Mouse (Mus musculus) limb, embryonic 15.5 days (tissue): ENCODE results near the gene Zc3h12c. TPM values are rescaled to one million over a fixed set of nuclear protein-coding genes. Genes with fewer than 3 reads are reported as not detected.

ENCODE experiments used
- ATAC-seq: fragments of 200-750 bp; cut with Nextera tagmentation; 2 replicates; pipeline ENCODE4 v1.8.0; 2017; ENCODE audit warnings: low read depth, moderate TSS enrichment; ENCODE audit not compliant: insufficient number of reproducible peaks, low FRiP score, low TSS enrichment
- H3K27ac ChIP-seq: fragments of 300-500 bp; sonication (generic); 2 replicates; pipeline ENCODE4 v1.5.1; 2015; ENCODE audit warnings: moderate library complexity, mild to moderate bottlenecking, inconsistent platforms
- H3K27me3 ChIP-seq: fragments of 300-500 bp; sonication (generic); 2 replicates; pipeline ENCODE4 v1.6.1; 2015; ENCODE audit warnings: inconsistent platforms
- H3K36me3 ChIP-seq: fragments of 300-500 bp; sonication (generic); 2 replicates; pipeline ENCODE4 v1.6.1; 2015; ENCODE audit warnings: inconsistent platforms
- H3K4me1 ChIP-seq: fragments of 300-500 bp; sonication (generic); 2 replicates; pipeline ENCODE4 v1.6.1; 2015; ENCODE audit warnings: inconsistent platforms
- H3K4me2 ChIP-seq: fragments of 300-500 bp; sonication (generic); 2 replicates; pipeline ENCODE4 v1.6.1; 2015; ENCODE audit warnings: mild to moderate bottlenecking, inconsistent platforms
- H3K4me3 ChIP-seq: fragments of 300-500 bp; sonication (generic); 2 replicates; pipeline ENCODE4 v1.5.1; 2015; ENCODE audit warnings: mild to moderate bottlenecking, inconsistent platforms
- H3K9ac ChIP-seq: fragments of 300-500 bp; sonication (generic); 2 replicates; pipeline ENCODE4 v1.6.1; 2015; ENCODE audit warnings: inconsistent platforms
- H3K9me3 ChIP-seq: fragments of 300-500 bp; sonication (generic); 2 replicates; pipeline ENCODE4 v1.6.1; 2016; ENCODE audit warnings: inconsistent platforms
- WGBS: fragments of 180-500 bp; shearing (Covaris S2); methylation state at CpG from one replicate; pipeline ENCODE4 v1.1.7; 2015; 5-methylcytosine and 5-hydroxymethylcytosine counted together
- polyA plus RNA-seq: library from polyadenylated mRNA; unstranded; fragments of >200 nt; fragmentation: Nextera tagmentation; extraction: Ambion mirVana; gene quantifications from 2 replicates; pipeline ENCODE4 v1.2.1, GENCODE M21; 2015

The Zc3h12c gene
- 2.8 and 2.9 TPM in 2 replicates for polyA plus RNA-seq

GRCm38 (mm10) chr9:52167863-52168685, at the start of gene Zc3h12c:
Gene Zc3h12c, minus strand, starts transcription at chr9:52168572.
- peak within 1 kb of the TSS; percentile 66 for H3K4me2 ChIP-seq
- peak within 1 kb of the TSS; percentile 93 for H3K27ac ChIP-seq
- under 1% methylated on average over 84 of the region's 100 CpGs for WGBS
- peak within 1 kb of the TSS; percentile 87 for H3K9ac ChIP-seq
- no peaks in the 10 kb centered on the region for H3K9me3 ChIP-seq
- no peaks in the 10 kb centered on the region for H3K36me3 ChIP-seq
- no peaks in the 10 kb centered on the region for H3K27me3 ChIP-seq
- peak within 1 kb of the TSS; percentile 88 for H3K4me3 ChIP-seq
- ATAC-seq = peak; percentile 69
- H3K4me1 ChIP-seq = peaks cover 15% of the 10 kb centered on the region

DNA sequence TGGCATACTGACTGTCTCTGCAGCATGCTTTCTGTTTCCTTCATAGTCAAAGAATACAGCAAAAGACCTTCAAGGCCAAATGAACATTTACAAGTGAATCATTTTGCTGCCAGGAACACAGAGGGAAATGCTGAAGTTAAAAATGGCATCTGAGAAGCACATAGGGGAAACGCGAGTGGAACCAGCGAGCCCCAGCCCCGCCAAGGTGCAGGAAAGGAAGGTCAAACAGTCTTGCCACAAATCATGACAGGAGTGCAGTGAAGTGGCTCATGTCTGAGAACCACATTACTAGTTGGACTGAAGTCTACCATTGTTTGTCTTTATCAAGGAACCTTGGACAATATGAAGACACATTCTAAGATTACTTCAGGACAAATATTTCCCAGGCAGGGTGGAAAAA, 49.3 kb upstream of the Zc3h12c start:
- no peaks in the 10 kb centered on the region for H3K4me1 ChIP-seq
- H3K27ac ChIP-seq = no peak overlapping the region
- no peak for ATAC-seq
- 52% methylated on average over 4 of the region's 4 CpGs for WGBS
- no peaks in the 10 kb centered on the region for H3K36me3 ChIP-seq
- H3K4me3 ChIP-seq = no peak overlapping the region
- no peak overlapping the region for H3K4me2 ChIP-seq
- H3K9ac ChIP-seq = no peak overlapping the region
- H3K27me3 ChIP-seq = no peaks in the 10 kb centered on the region
- H3K9me3 ChIP-seq = no peaks in the 10 kb centered on the region

GRCm38 (mm10) chr9:52215291-52215690, 46.9 kb upstream of the Zc3h12c start:
- Histone ChIP-seq H3K27me3 (no peaks in the 10 kb centered on the region), H3K4me1 (no peaks in the 10 kb centered on the region), H3K36me3 (no peaks in the 10 kb centered on the region), H3K4me3 (no peak overlapping the region), H3K27ac (no peak overlapping the region), H3K4me2 (no peak overlapping the region), H3K9me3 (no peaks in the 10 kb centered on the region), H3K9ac (no peak overlapping the region)
- ATAC-seq = no peak
- 79% methylated on average over 3 of the region's 3 CpGs for WGBS

DNA sequence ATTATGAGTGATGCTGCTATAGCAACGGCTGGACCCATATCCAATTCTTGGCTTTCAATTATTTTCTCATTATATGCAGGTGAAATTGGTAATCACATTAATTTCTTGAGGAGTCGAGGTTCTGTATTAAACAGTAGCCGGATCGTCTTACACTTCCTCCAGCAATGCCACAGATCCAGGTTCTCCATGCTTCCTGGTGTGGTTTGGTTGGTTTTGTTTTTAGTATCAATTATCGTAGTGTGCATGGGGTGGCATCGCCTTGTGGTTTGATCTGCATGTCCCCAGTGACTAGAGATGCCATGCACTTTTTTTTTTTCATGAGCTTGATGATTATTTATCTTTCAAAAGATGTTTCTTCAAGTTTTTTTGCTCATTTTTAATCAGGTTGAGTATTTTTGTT, 44.0 kb upstream of the Zc3h12c start:
- H3K9ac ChIP-seq = no peak overlapping the region
- 83% methylated on average over 6 of the region's 6 CpGs for WGBS

GRCm38 (mm10) chr9:52208510-52209030, 40.2 kb upstream of the Zc3h12c start:
- no peaks in the 10 kb centered on the region for H3K4me1 ChIP-seq
- no peaks in the 10 kb centered on the region for H3K27me3 ChIP-seq
- no peaks in the 10 kb centered on the region for H3K36me3 ChIP-seq
- ATAC-seq = no peak
- WGBS = 67% methylated on average over 3 of the region's 3 CpGs
- no peak overlapping the region for H3K9ac ChIP-seq
- H3K4me2 ChIP-seq = no peak overlapping the region
- H3K9me3 ChIP-seq = no peaks in the 10 kb centered on the region
- H3K27ac ChIP-seq = no peak overlapping the region
- H3K4me3 ChIP-seq = no peak overlapping the region

More for the DNA sequence above, 44.0 kb upstream of the Zc3h12c start:
- H3K9me3 ChIP-seq = no peaks in the 10 kb centered on the region
- no peak overlapping the region for H3K27ac ChIP-seq
- ATAC-seq = no peak
- no peaks in the 10 kb centered on the region for H3K4me1 ChIP-seq
- H3K4me2 ChIP-seq = no peak overlapping the region
- no peak overlapping the region for H3K4me3 ChIP-seq
- no peaks in the 10 kb centered on the region for H3K36me3 ChIP-seq
- H3K27me3 ChIP-seq = no peaks in the 10 kb centered on the region

DNA sequence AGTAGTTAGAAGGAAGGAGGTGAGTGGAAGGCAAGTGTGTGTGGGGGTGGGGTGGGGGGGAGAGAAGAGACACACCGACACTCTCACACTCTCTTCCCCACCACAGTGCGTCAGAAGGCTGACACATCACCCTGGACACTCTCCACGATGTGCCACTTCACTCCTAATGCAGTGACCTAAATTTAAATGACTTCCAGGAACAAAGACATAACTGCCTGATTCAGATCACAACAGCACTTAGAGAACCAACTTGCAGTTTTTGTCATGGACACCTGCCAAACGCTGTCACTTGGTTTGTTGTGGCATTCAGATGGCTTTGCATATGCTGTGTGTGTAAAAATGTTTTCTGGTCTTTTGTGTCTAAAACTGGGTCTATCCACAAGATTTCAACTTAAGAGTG, 34.8 kb upstream of the Zc3h12c start:
- Histone ChIP-seq H3K9me3 (no peaks in the 10 kb centered on the region), H3K4me1 (no peaks in the 10 kb centered on the region), H3K27me3 (no peaks in the 10 kb centered on the region), H3K9ac (no peak overlapping the region), H3K36me3 (no peaks in the 10 kb centered on the region), H3K27ac (no peak overlapping the region), H3K4me2 (no peak overlapping the region), H3K4me3 (no peak overlapping the region)
- WGBS = 86% methylated on average over 4 of the region's 4 CpGs
- no peak for ATAC-seq

GRCm38 (mm10) chr9:52200271-52200670, 31.9 kb upstream of the Zc3h12c start:
- no peaks in the 10 kb centered on the region for H3K27me3 ChIP-seq

DNA sequence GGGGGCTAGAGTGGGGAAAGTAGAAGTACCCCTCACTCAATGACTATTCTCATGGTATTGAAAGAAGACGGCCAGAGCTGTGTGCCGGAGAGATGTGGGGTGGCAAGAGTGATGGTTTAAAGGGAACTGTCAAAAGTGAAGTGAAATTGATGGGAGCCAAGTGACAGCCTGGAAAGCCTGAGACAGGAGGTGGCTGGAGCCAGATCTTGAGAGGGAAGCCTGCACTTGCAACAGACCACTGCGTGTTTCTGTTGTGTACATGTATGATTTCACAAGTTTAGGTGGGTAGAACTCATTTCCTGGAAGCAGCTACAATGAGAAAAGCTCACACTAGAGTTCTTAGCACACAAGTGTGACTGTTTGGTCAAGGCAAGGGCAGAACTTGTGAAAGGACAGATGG, 27.5 kb upstream of the Zc3h12c start:
- H3K9ac ChIP-seq = no peak overlapping the region
- H3K4me1 ChIP-seq = no peaks in the 10 kb centered on the region
- no peaks in the 10 kb centered on the region for H3K36me3 ChIP-seq
- no peak overlapping the region for H3K27ac ChIP-seq
- no peak overlapping the region for H3K4me2 ChIP-seq
- no peak overlapping the region for H3K4me3 ChIP-seq
- H3K9me3 ChIP-seq = no peaks in the 10 kb centered on the region
- WGBS = 65% methylated on average over 3 of the region's 3 CpGs
- no peaks in the 10 kb centered on the region for H3K27me3 ChIP-seq
- no peak for ATAC-seq

More at GRCm38 (mm10) chr9:52200271-52200670, 31.9 kb upstream of the Zc3h12c start:
- Histone ChIP-seq H3K9ac (no peak overlapping the region), H3K4me3 (no peak overlapping the region), H3K36me3 (no peaks in the 10 kb centered on the region), H3K4me2 (no peak overlapping the region), H3K9me3 (no peaks in the 10 kb centered on the region), H3K27ac (no peak overlapping the region), H3K4me1 (no peaks in the 10 kb centered on the region)
- no peak for ATAC-seq
- 76% methylated on average over 4 of the region's 4 CpGs for WGBS

DNA sequence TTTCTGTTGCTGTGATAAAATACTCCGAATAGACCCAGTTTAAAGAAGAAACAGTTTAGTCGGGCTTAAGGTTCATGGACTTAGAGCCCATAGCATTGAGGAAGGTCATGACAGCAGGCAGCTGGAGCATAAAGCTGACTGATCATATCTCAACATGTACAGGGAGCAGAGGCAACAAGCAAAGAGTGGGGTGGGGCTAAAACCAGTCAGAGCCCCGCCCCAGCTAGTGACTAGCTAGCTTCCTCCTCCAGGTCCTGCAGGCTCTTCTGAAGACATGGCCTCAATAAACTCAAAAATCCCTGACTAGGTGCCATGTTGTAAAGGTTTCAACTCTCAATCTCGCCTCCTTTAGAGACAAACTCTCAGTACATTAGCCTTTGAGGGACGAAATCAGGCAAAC, 25.5 kb upstream of the Zc3h12c start:
- ATAC-seq = no peak
- Histone ChIP-seq H3K27me3 (no peaks in the 10 kb centered on the region), H3K9me3 (no peaks in the 10 kb centered on the region), H3K4me1 (no peaks in the 10 kb centered on the region), H3K27ac (no peak overlapping the region), H3K36me3 (no peaks in the 10 kb centered on the region), H3K4me3 (no peak overlapping the region), H3K9ac (no peak overlapping the region), H3K4me2 (no peak overlapping the region)
- WGBS = 79% methylated on average over 5 of the region's 5 CpGs

DNA sequence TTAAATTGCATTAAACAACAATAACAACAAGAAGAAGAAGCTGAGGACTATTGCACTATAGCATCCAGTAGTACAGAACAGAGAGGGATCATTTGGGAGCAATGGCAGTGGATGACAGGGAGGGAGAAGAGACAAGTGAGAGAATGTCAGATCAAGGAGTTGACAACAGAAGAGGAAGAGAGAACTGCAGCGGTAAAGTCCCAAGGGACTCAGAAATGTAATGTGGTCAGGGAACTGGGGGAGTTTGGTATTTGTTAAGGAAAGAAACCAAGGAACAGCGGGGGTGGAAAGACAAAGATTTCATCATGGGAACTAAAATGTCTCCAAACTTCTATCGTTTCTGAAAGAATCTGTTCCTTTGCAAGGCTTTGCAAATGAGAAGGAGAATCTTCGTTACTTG, 22.5 kb upstream of the Zc3h12c start:
- no peaks in the 10 kb centered on the region for H3K27me3 ChIP-seq
- ATAC-seq = no peak
- H3K4me3 ChIP-seq = no peak overlapping the region
- no peak overlapping the region for H3K4me2 ChIP-seq
- H3K36me3 ChIP-seq = no peaks in the 10 kb centered on the region
- H3K27ac ChIP-seq = no peak overlapping the region
- H3K4me1 ChIP-seq = no peaks in the 10 kb centered on the region
- 89% methylated on average over 4 of the region's 4 CpGs for WGBS
- no peaks in the 10 kb centered on the region for H3K9me3 ChIP-seq
- no peak overlapping the region for H3K9ac ChIP-seq

DNA sequence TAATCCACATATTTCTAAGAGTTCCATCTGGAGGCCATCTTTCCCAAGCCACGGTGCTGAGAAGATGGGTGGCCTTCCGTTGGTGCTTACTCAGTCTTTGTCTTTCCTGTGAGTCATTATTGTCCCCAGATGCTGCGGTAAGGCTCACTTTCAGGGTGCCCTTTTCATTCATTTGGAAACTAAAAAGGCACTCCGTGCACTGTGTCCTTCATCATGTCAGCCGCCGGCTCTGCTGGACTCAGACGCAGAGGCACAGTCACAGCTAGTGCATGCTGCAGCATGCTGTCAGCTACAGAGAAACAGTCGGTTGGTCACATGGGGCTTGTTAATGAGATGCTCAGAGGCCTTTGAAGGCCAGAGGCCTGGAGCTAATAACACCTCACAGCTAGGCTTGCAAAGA, 19.7 kb upstream of the Zc3h12c start:
- H3K9me3 ChIP-seq = no peaks in the 10 kb centered on the region
- H3K4me3 ChIP-seq = no peak overlapping the region
- no peaks in the 10 kb centered on the region for H3K27me3 ChIP-seq
- H3K4me1 ChIP-seq = no peaks in the 10 kb centered on the region
- no peaks in the 10 kb centered on the region for H3K36me3 ChIP-seq
- H3K9ac ChIP-seq = no peak overlapping the region
- WGBS = 13% methylated on average over 8 of the region's 8 CpGs
- H3K27ac ChIP-seq = no peak overlapping the region
- H3K4me2 ChIP-seq = no peak overlapping the region
- no peak for ATAC-seq

GRCm38 (mm10) chr9:52186296-52186941, 18.0 kb upstream of the Zc3h12c start:
- H3K9ac ChIP-seq = no peak overlapping the region
- H3K4me2 ChIP-seq = no peak overlapping the region
- H3K4me3 ChIP-seq = no peak overlapping the region
- H3K27ac ChIP-seq = no peak overlapping the region
- ATAC-seq = no peak
- H3K4me1 ChIP-seq = no peaks in the 10 kb centered on the region
- H3K36me3 ChIP-seq = no peaks in the 10 kb centered on the region
- H3K9me3 ChIP-seq = no peaks in the 10 kb centered on the region
- 26% methylated on average over 3 of the region's 3 CpGs for WGBS
- no peaks in the 10 kb centered on the region for H3K27me3 ChIP-seq
